Mouse (Mus musculus): ENCODE data around the gene Chrm2. TPM values are rescaled to one million over a fixed set of nuclear protein-coding genes. Genes with fewer than 3 reads are reported as not detected.

Gene Chrm2
- polyA plus RNA-seq, 1 experiment from 2014 or later, result 5.6 TPM

- no peak for ATAC-seq (replicated peaks; ENCODE audit: insufficient number of reproducible peaks, low FRiP score, low TSS enrichment)
- Histone ChIP-seq H3K9me3 (replicated peaks; ENCODE audit: control insufficient read depth, low read length) (no peaks in the 10 kb centered on the region), H3K36me3 (ENCODE audit: control insufficient read depth, insufficient read depth, low read length) (no peaks in the 10 kb centered on the region), H3K27ac (ENCODE audit: low read depth, low read length) (peak overlapping the region; percentile 70), H3K4me3 (ENCODE audit: low read depth, low read length) (no peak overlapping the region), H3K9ac (ENCODE audit: low read depth, low read length) (no peak overlapping the region), H3K4me2 (no peak overlapping the region; the same call in 1 of the 2 replicates), H3K27me3 (ENCODE audit: control insufficient read depth, insufficient read depth, low read length) (no peaks in the 10 kb centered on the region), H3K4me1 (ENCODE audit: control insufficient read depth, insufficient read depth, low read length) (peaks cover 2% of the 10 kb centered on the region; the same call in 1 of the 2 replicates)
- WGBS (ENCODE audit: insufficient replicate concordance), result 41% methylated on average over 6 of the region's 6 CpGs
Measured at GRCm38 (mm10) chr6:36541247-36541646, 153.4 kb downstream of the Chrm2 start.

- no peaks in the 10 kb centered on the region for H3K27me3 ChIP-seq (ENCODE audit: control insufficient read depth, insufficient read depth, low read length)
- no peak for ATAC-seq (replicated peaks; ENCODE audit: insufficient number of reproducible peaks, low FRiP score, low TSS enrichment)
- H3K36me3 ChIP-seq (ENCODE audit: control insufficient read depth, insufficient read depth, low read length), result no peaks in the 10 kb centered on the region
- H3K27ac ChIP-seq (ENCODE audit: low read depth, low read length), result no peak overlapping the region
- no peak overlapping the region for H3K4me2 ChIP-seq
- H3K9ac ChIP-seq (ENCODE audit: low read depth, low read length), result no peak overlapping the region
- 83% methylated on average over 2 of the region's 2 CpGs for WGBS (ENCODE audit: insufficient replicate concordance)
- H3K4me3 ChIP-seq (ENCODE audit: low read depth, low read length), result no peak overlapping the region
- H3K9me3 ChIP-seq (replicated peaks; ENCODE audit: control insufficient read depth, low read length), result no peaks in the 10 kb centered on the region
- no peaks in the 10 kb centered on the region for H3K4me1 ChIP-seq (ENCODE audit: control insufficient read depth, insufficient read depth, low read length)
Measured at GRCm38 (mm10) chr6:36566886-36567285, 179.0 kb downstream of the Chrm2 start.

MicroRNA genes within 50 kb of the gene (microRNA counts, 519-probe panel; counts per million panel counts)
- 32.2 counts per million for microRNA mmu-miR-490

Small RNAs within 50 kb of the gene (microRNA-seq; reads per million reads assigned to microRNA genes)
- gene Mir490 (ENCODE audit: borderline number of aligned reads), result 87.2 reads per million, percentile 62 among the genes with 10 or more reads in this experiment
